Mouse (Mus musculus): ENCODE measurements around the gene Aspscr1. TPM values are rescaled to one million over a fixed set of nuclear protein-coding genes. Genes with fewer than 3 reads are reported as not detected.

Gene Aspscr1
- total RNA-seq (2021): 10 to 100 TPM; 47.4 to 54.9 TPM
- long read RNA-seq, experiment 1, transcript Aspscr1-201 (16 exons, 1,820 nt): major isoform, 58 of 85 reads
- long read RNA-seq, experiment 1, partial matches to known transcripts: 3 of 85 reads
- long read RNA-seq, experiment 1, other reads (novel, unspliced or antisense): 20 of 85 reads
- long read RNA-seq, experiment 2, transcript Aspscr1-201 (16 exons, 1,820 nt): major isoform, 58 of 74 reads
- long read RNA-seq, experiment 2, partial matches to known transcripts: 4 of 74 reads
- long read RNA-seq, experiment 2, other reads (novel, unspliced or antisense): 8 of 74 reads

GRCm38 (mm10) chr11:120672687-120673593 lies at the start of gene Aspscr1:
Aspscr1 (plus strand) TSS chr11:120672973.
- intact Hi-C loops (cut with DNase I): no loop called here
- H3K4me3 ChIP-seq: peak within 1 kb of the TSS; percentile 90
- H3K27ac ChIP-seq: peak within 1 kb of the TSS; percentile 84
- TF ChIP-seq CTCF (IDR thresholded peaks at IDR 0.05): no peak; the same call in 1 of the 2 replicates
- peak; percentile 92 to 94 for DNase-seq (ENCODE audit: extremely low spot score in 1 of 2, low spot score in 2 of 2)

GRCm38 (mm10) chr11:120623961-120624679 lies 48.7 kb upstream of the Aspscr1 start:
- peak; percentile 52 to 64 for DNase-seq (ENCODE audit: extremely low spot score in 1 of 2, low spot score in 2 of 2)
- intact Hi-C loops (cut with DNase I): loop anchor here (2.0 to 5.0 kb wide), 2 partner anchors 89 to 153 kb away; partner anchors contain the start of genes Cenpx and Lrrc45
- peak; percentile 65 for TF ChIP-seq CTCF (IDR thresholded peaks at IDR 0.05)
- Histone ChIP-seq H3K27ac (peak overlapping the region; percentile 89), H3K4me3 (peak overlapping the region; percentile 88)

- TF ChIP-seq CTCF (IDR thresholded peaks at IDR 0.05): no peak
- peak; percentile 86 for DNase-seq (ENCODE audit: extremely low spot score in 1 of 2, low spot score in 2 of 2)
Observed at GRCm38 (mm10) chr11:120624680-120625111, 48.1 kb upstream of the Aspscr1 start.

GRCm38 (mm10) chr11:120625152-120625775 lies 47.5 kb upstream of the Aspscr1 start, which contains the start of gene Sirt7:
Sirt7 (minus strand) TSS chr11:120625240.
- H3K4me3 ChIP-seq: peak within 1 kb of the TSS; percentile 88
- intact Hi-C loops (cut with DNase I): loop anchor here (2.0 kb wide), 1 partner anchor 88 kb away; the partner anchor contains the start of genes Cenpx and Lrrc45
- no peak for DNase-seq (ENCODE audit: extremely low spot score in 1 of 2, low spot score in 2 of 2)
- H3K27ac ChIP-seq: peak within 1 kb of the TSS; percentile 89
- no peak for TF ChIP-seq CTCF (IDR thresholded peaks at IDR 0.05)

More at GRCm38 (mm10) chr11:120624680-120625111, 48.1 kb upstream of the Aspscr1 start:
- intact Hi-C loops (cut with DNase I): loop anchor here (2.0 to 5.0 kb wide), 2 partner anchors 88 to 153 kb away; partner anchors contain the start of genes Cenpx and Lrrc45
- Histone ChIP-seq H3K27ac (peak overlapping the region; percentile 89), H3K4me3 (peak overlapping the region; percentile 88)

GRCm38 (mm10) chr11:120626785-120627467 lies 45.8 kb upstream of the Aspscr1 start:
- intact Hi-C loops (cut with DNase I): no loop called here
- DNase-seq (ENCODE audit: extremely low spot score in 1 of 2, low spot score in 2 of 2): no peak

GRCm38 (mm10) chr11:120627468-120628300 lies 45.1 kb upstream of the Aspscr1 start:
- H3K27ac ChIP-seq: no peak overlapping the region
- TF ChIP-seq CTCF (IDR thresholded peaks at IDR 0.05): no peak
- intact Hi-C loops (cut with DNase I): no loop called here

More at GRCm38 (mm10) chr11:120626785-120627467, 45.8 kb upstream of the Aspscr1 start:
- TF ChIP-seq CTCF (IDR thresholded peaks at IDR 0.05): no peak
- Histone ChIP-seq H3K4me3 (no peak overlapping the region), H3K27ac (no peak overlapping the region)

GRCm38 (mm10) chr11:120628601-120629340 lies 44.0 kb upstream of the Aspscr1 start:
- no peak for DNase-seq (ENCODE audit: extremely low spot score in 1 of 2, low spot score in 2 of 2)
- TF ChIP-seq CTCF (IDR thresholded peaks at IDR 0.05): no peak
- Histone ChIP-seq H3K4me3 (no peak overlapping the region), H3K27ac (no peak overlapping the region)
- intact Hi-C loops (cut with DNase I): no loop called here

More at GRCm38 (mm10) chr11:120627468-120628300, 45.1 kb upstream of the Aspscr1 start:
- no peak for DNase-seq (ENCODE audit: extremely low spot score in 1 of 2, low spot score in 2 of 2)
- no peak overlapping the region for H3K4me3 ChIP-seq

- Histone ChIP-seq H3K4me3 (peak overlapping the region; percentile 14; the same call in 1 of the 2 replicates), H3K27ac (peak overlapping the region; percentile 69)
- TF ChIP-seq CTCF (IDR thresholded peaks at IDR 0.05): no peak
- no peak for DNase-seq (ENCODE audit: extremely low spot score in 1 of 2, low spot score in 2 of 2)
- intact Hi-C loops (cut with DNase I): no loop called here
Observed at GRCm38 (mm10) chr11:120629341-120629730, 43.4 kb upstream of the Aspscr1 start.

- Histone ChIP-seq H3K27ac (peak overlapping the region; percentile 69), H3K4me3 (peak overlapping the region; percentile 14; the same call in 1 of the 2 replicates)
- intact Hi-C loops (cut with DNase I): no loop called here
- TF ChIP-seq CTCF (IDR thresholded peaks at IDR 0.05): no peak
- DNase-seq (ENCODE audit: extremely low spot score in 1 of 2, low spot score in 2 of 2): no peak
Observed at GRCm38 (mm10) chr11:120629911-120630310, 42.9 kb upstream of the Aspscr1 start.

All from left cerebral cortex, adult 2 months (tissue).